Mouse (Mus musculus) embryonic facial prominence, embryonic 13.5 days (tissue): ENCODE data around the gene Krtcap3. TPM values are rescaled to one million over a fixed set of nuclear protein-coding genes. Genes with fewer than 3 reads are reported as not detected.

ENCODE experiments used
- ATAC-seq: fragments of 200-750 bp; cut with Nextera tagmentation; 2 replicates; pipeline ENCODE4 v1.8.0; 2017; ENCODE audit warnings: low read depth; ENCODE audit not compliant: insufficient number of reproducible peaks, insufficient read depth, low FRiP score, low TSS enrichment
- H3K27ac ChIP-seq: fragments of 300-500 bp; sonication (generic); 2 replicates; pipeline ENCODE4 v1.5.1; 2015; ENCODE audit warnings: moderate library complexity, mild to moderate bottlenecking, inconsistent platforms
- H3K27me3 ChIP-seq: fragments of 300-500 bp; sonication (generic); 2 replicates; pipeline ENCODE4 v1.6.1; 2015; ENCODE audit warnings: mild to moderate bottlenecking, inconsistent platforms
- H3K36me3 ChIP-seq: fragments of 300-500 bp; sonication (generic); 2 replicates; pipeline ENCODE4 v1.6.1; 2015; ENCODE audit warnings: mild to moderate bottlenecking, inconsistent platforms
- H3K4me1 ChIP-seq: fragments of 300-500 bp; sonication (generic); 2 replicates; pipeline ENCODE4 v1.6.1; 2015; ENCODE audit warnings: inconsistent platforms
- H3K4me2 ChIP-seq: fragments of 300-500 bp; sonication (generic); 2 replicates; pipeline ENCODE4 v1.6.1; 2015; ENCODE audit warnings: moderate library complexity, mild to moderate bottlenecking, inconsistent platforms
- H3K4me3 ChIP-seq: fragments of 300-500 bp; sonication (generic); 2 replicates; pipeline ENCODE4 v1.5.1; 2015; ENCODE audit warnings: mild to moderate bottlenecking, inconsistent platforms
- H3K9ac ChIP-seq: fragments of 300-500 bp; sonication (generic); 2 replicates; pipeline ENCODE4 v1.6.1; 2015; ENCODE audit warnings: mild to moderate bottlenecking, inconsistent platforms
- H3K9me3 ChIP-seq: fragments of 300-500 bp; sonication (generic); 2 replicates; pipeline ENCODE4 v1.6.1; 2016; ENCODE audit warnings: inconsistent platforms
- WGBS: fragments of 180-500 bp; shearing (Covaris S2); methylation state at CpG from one replicate; pipeline ENCODE4 v1.1.7; 2015; ENCODE audit warnings: mixed read lengths; 5-methylcytosine and 5-hydroxymethylcytosine counted together
- polyA plus RNA-seq: library from polyadenylated mRNA; unstranded; fragments of >200 nt; fragmentation: Nextera tagmentation; extraction: Ambion mirVana; gene quantifications from 2 replicates; pipeline ENCODE4 v1.2.1, GENCODE M21; 2015

Krtcap3 gene
- polyA plus RNA-seq, 1 experiment from 2014 or later, result 16.2 TPM

- Histone ChIP-seq H3K27ac (peak within 1 kb of the TSS; percentile 89), H3K36me3 (peaks cover 34% of the 10 kb centered on the region), H3K4me2 (peak within 1 kb of the TSS; percentile 69), H3K4me1 (peaks cover 38% of the 10 kb centered on the region), H3K9ac (peak within 1 kb of the TSS; percentile 73), H3K4me3 (peak within 1 kb of the TSS; percentile 50), H3K9me3 (no peaks in the 10 kb centered on the region), H3K27me3 (no peaks in the 10 kb centered on the region)
- ATAC-seq, result peak; percentile 90
- 2% methylated on average over 45 of the region's 45 CpGs for WGBS
Observed at GRCm38 (mm10) chr5:31290521-31291360, 39.2 kb downstream of the Krtcap3 start, which contains the start of gene Ift172. TSS of gene Ift172 (minus strand) at chr5:31291116.

DNA sequence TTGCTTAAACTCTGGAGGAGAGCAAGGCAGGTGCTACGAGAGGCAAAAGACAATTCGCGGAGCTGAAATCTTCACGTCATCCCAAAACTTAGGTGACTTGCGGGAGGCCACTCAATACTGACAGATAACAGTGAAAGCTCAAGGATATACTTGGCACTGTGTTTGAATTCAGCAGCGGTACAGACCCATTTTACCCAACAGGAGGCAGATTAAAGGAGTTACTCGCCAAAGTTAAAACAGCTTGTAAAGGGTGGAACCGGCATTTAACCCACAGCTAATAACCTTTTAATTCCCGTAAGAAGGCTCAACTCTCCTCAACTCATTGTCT lies 39.8 kb downstream of the Krtcap3 start:
- 3% methylated on average over 9 of the region's 9 CpGs for WGBS

GRCm38 (mm10) chr5:31294964-31295605 lies 43.6 kb downstream of the Krtcap3 start:
- Histone ChIP-seq H3K4me2 (peak overlapping the region; percentile 87), H3K4me1 (peaks cover 33% of the 10 kb centered on the region), H3K9ac (peak overlapping the region; percentile 98), H3K36me3 (peaks cover 20% of the 10 kb centered on the region), H3K27me3 (0 out of 2 replicates have a peak, but pooled peaks cover 3% of the 10 kb centered on the region), H3K9me3 (no peaks in the 10 kb centered on the region), H3K4me3 (peak overlapping the region; percentile 98), H3K27ac (peak overlapping the region; percentile 68)
- WGBS, result 3% methylated on average over 29 of the region's 29 CpGs
- peak; percentile 29; the same call in 1 of the 2 replicates for ATAC-seq

More for the DNA sequence above, 39.8 kb downstream of the Krtcap3 start:
- ATAC-seq, result no peak
- Histone ChIP-seq H3K36me3 (peaks cover 29% of the 10 kb centered on the region), H3K9me3 (no peaks in the 10 kb centered on the region), H3K4me2 (peak overlapping the region; percentile 69), H3K4me1 (peaks cover 38% of the 10 kb centered on the region), H3K9ac (peak overlapping the region; percentile 62), H3K27me3 (no peaks in the 10 kb centered on the region), H3K4me3 (peak overlapping the region; percentile 50), H3K27ac (peak overlapping the region; percentile 89)

GRCm38 (mm10) chr5:31295606-31296141 lies 44.2 kb downstream of the Krtcap3 start, which contains the start of gene Fndc4:
TSS of gene Fndc4 (minus strand) at chr5:31296080.
- WGBS, result 1% methylated on average over 46 of the region's 46 CpGs
- peak; percentile 75; the same call in 1 of the 2 replicates for ATAC-seq
- H3K27ac ChIP-seq, result peak within 1 kb of the TSS; percentile 68

GRCm38 (mm10) chr5:31297047-31297757 lies 45.7 kb downstream of the Krtcap3 start, which contains the start of gene Gckr:
TSS of gene Gckr (plus strand) at chr5:31297443.
- WGBS, result 77% methylated on average over 13 of the region's 13 CpGs
- Histone ChIP-seq H3K36me3 (peaks cover 20% of the 10 kb centered on the region), H3K9ac (no peak within 1 kb of the TSS), H3K4me2 (peak within 1 kb of the TSS; percentile 87), H3K4me1 (peaks cover 22% of the 10 kb centered on the region), H3K9me3 (no peaks in the 10 kb centered on the region), H3K4me3 (peak within 1 kb of the TSS; percentile 98; the same call in 1 of the 2 replicates), H3K27ac (no peak within 1 kb of the TSS), H3K27me3 (0 out of 2 replicates have a peak, but pooled peaks cover 3% of the 10 kb centered on the region)
- ATAC-seq, result no peak

More at GRCm38 (mm10) chr5:31295606-31296141, 44.2 kb downstream of the Krtcap3 start, which contains the start of gene Fndc4:
- Histone ChIP-seq H3K4me2 (peak within 1 kb of the TSS; percentile 87), H3K4me3 (peak within 1 kb of the TSS; percentile 98), H3K9ac (peak within 1 kb of the TSS; percentile 98), H3K27me3 (0 out of 2 replicates have a peak, but pooled peaks cover 3% of the 10 kb centered on the region), H3K4me1 (peaks cover 30% of the 10 kb centered on the region), H3K9me3 (no peaks in the 10 kb centered on the region), H3K36me3 (peaks cover 20% of the 10 kb centered on the region)

DNA sequence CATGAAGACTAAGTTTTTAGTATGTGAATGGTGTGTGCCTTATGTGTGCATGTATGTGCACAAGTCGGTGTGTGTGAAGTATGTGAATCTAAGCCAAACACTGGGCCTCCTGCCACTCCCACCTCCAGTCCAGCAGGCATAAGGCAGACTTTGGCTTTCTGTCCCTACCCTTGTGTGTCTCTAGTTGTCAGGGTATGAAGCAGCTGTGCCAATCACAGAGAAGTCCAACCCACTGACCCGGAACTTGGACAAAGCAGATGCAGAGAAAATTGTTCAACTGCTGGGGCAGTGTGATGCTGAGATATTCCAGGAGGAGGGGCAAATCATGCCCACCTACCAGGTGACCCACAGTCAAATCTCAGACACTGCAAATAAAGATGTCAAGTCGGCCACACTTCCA lies 46.5 kb downstream of the Krtcap3 start:
- Histone ChIP-seq H3K27ac (no peak overlapping the region), H3K4me1 (peaks cover 16% of the 10 kb centered on the region), H3K4me2 (no peak overlapping the region), H3K36me3 (peaks cover 13% of the 10 kb centered on the region), H3K9ac (no peak overlapping the region), H3K4me3 (no peak overlapping the region), H3K9me3 (no peaks in the 10 kb centered on the region), H3K27me3 (0 out of 2 replicates have a peak, but pooled peaks cover 3% of the 10 kb centered on the region)
- ATAC-seq, result no peak
- WGBS, result 79% methylated on average over 3 of the region's 3 CpGs

GRCm38 (mm10) chr5:31298486-31298885 lies 47.0 kb downstream of the Krtcap3 start:
- H3K4me3 ChIP-seq, result no peak overlapping the region
- no peak overlapping the region for H3K4me2 ChIP-seq
- WGBS, result 49% methylated on average over 2 of the region's 2 CpGs
- no peak overlapping the region for H3K9ac ChIP-seq
- no peak overlapping the region for H3K27ac ChIP-seq
- no peaks in the 10 kb centered on the region for H3K9me3 ChIP-seq
- H3K27me3 ChIP-seq, result 0 out of 2 replicates have a peak, but pooled peaks cover 3% of the 10 kb centered on the region
- peaks cover 16% of the 10 kb centered on the region for H3K4me1 ChIP-seq
- ATAC-seq, result no peak
- peaks cover 8% of the 10 kb centered on the region for H3K36me3 ChIP-seq

DNA sequence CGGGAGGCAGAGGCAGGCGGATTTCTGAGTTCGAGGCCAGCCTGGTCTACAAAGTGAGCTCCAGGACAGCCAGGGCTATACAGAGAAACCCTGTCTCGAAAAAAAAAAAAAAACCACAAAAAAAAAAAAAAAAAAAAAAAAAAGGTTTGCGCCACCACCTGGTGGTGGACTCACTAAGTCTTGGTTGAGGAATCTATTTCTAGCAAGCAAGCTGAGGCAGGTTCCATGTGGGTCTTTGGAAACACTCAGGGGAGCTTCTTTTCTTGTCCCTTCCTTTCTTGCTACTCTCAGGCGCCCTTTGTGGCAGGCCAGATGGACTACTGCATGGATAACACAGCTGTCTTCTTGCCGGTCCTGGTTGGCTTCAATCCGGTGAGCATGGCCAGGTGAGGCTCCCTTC lies 50.4 kb downstream of the Krtcap3 start:
- no peak overlapping the region for H3K4me2 ChIP-seq
- H3K4me3 ChIP-seq, result no peak overlapping the region
- no peak overlapping the region for H3K9ac ChIP-seq
- no peaks in the 10 kb centered on the region for H3K36me3 ChIP-seq
- no peaks in the 10 kb centered on the region for H3K4me1 ChIP-seq
- no peaks in the 10 kb centered on the region for H3K9me3 ChIP-seq
- H3K27me3 ChIP-seq, result 0 out of 2 replicates have a peak, but pooled peaks cover 3% of the 10 kb centered on the region
- ATAC-seq, result no peak
- H3K27ac ChIP-seq, result no peak overlapping the region
- 72% methylated on average over 8 of the region's 8 CpGs for WGBS

Other genes with a start within 250 kb of the Krtcap3 start
- gene Atraid, start 203.4 kb upstream of the Krtcap3 start, polyA plus RNA-seq, result 123 and 138 TPM in 2 replicates
- gene Slc5a6, start 202.8 kb upstream of the Krtcap3 start, polyA plus RNA-seq, result 10.2 and 11.8 TPM in 2 replicates
- 27.9 and 30.2 TPM in 2 replicates for gene Cad, start 196.9 kb upstream of the Krtcap3 start, polyA plus RNA-seq
- not detected in 2 replicates for gene Dnajc5g, start 145.4 kb upstream of the Krtcap3 start, polyA plus RNA-seq
- gene Slc30a3, start 143.5 kb upstream of the Krtcap3 start, polyA plus RNA-seq, result 0.73 TPM in 1 of 2 replicates, not detected in the other
- gene Trim54, start 135.0 kb upstream of the Krtcap3 start, polyA plus RNA-seq, result 0.37 and 0.62 TPM in 2 replicates
- gene Ucn, start 112.9 kb upstream of the Krtcap3 start, polyA plus RNA-seq, result not detected in 2 replicates
- 69.4 and 70.2 TPM in 2 replicates for gene Mpv17, start 97.4 kb upstream of the Krtcap3 start, polyA plus RNA-seq
- gene Gm29609, start 71.8 kb upstream of the Krtcap3 start, polyA plus RNA-seq, result 0.41 and 2.6 TPM in 2 replicates
- gene Gtf3c2, start 71.5 kb upstream of the Krtcap3 start, polyA plus RNA-seq, result 81.9 and 87.5 TPM in 2 replicates
- gene Snx17, start 58.5 kb upstream of the Krtcap3 start, polyA plus RNA-seq, result 134 and 155 TPM in 2 replicates
- 61.8 and 71.2 TPM in 2 replicates for gene Eif2b4, start 58.3 kb upstream of the Krtcap3 start, polyA plus RNA-seq
- 11.2 and 14.8 TPM in 2 replicates for gene Zfp513, start 49.4 kb upstream of the Krtcap3 start, polyA plus RNA-seq
- gene Ppm1g, start 31.0 kb upstream of the Krtcap3 start, polyA plus RNA-seq, result 130 and 139 TPM in 2 replicates
- 159 and 161 TPM in 2 replicates for gene Nrbp1, start 10.8 kb upstream of the Krtcap3 start, polyA plus RNA-seq
- gene Gm9970, start 10.5 kb upstream of the Krtcap3 start, polyA plus RNA-seq, result 0.54 TPM in 1 of 2 replicates, not detected in the other
- gene Ift172, start 39.4 kb downstream of the Krtcap3 start, polyA plus RNA-seq, result 44.8 and 47.1 TPM in 2 replicates
- 80.5 and 89.0 TPM in 2 replicates for gene Fndc4, start 44.4 kb downstream of the Krtcap3 start, polyA plus RNA-seq
- gene Gckr, start 45.8 kb downstream of the Krtcap3 start, polyA plus RNA-seq, result 0.79 and 1.0 TPM in 2 replicates
- 68.7 and 82.2 TPM in 2 replicates for gene Zfp512, start 200.7 kb downstream of the Krtcap3 start, polyA plus RNA-seq
- not detected in 2 replicates for gene 4930548H24Rik, start 234.0 kb downstream of the Krtcap3 start, polyA plus RNA-seq
- 70.6 and 75.4 TPM in 2 replicates for gene Gpn1, start 243.1 kb downstream of the Krtcap3 start, polyA plus RNA-seq